Mouse (Mus musculus): ENCODE results near the gene Lrrc15.

DNA sequence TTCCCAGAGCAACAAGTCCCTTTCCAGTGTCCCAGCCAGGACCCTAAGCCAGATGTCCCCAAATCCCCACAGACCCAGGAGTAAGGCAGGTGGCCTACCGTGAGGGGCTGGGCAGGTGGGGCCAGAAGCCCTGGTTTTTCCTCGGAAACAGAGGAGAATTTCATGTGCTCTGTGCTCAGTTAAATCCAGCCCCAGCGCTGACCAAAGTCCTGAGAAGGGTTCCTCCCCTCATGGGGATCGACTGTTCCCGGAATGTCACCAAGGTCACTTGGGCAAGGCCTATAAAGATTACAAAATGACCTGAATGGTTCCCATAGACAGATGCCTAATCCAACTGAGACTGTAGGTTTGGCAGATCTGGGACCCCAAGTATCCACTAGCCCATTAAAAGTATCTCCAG, 15.7 kb downstream of the Lrrc15 start, which contains the start of gene Cpn2:
- TF ChIP-seq GATA1 (IDR thresholded peaks at IDR 0.05; ENCODE audit: borderline replicate concordance, low read length) (no peak), FLI1 (IDR thresholded peaks at IDR 0.05; ENCODE audit: low read length) (no peak)

Data from megakaryocyte, embryonic 14.5 days (primary cell).